Mouse (Mus musculus) cerebellum, postnatal 36 days (tissue): ENCODE results near the gene Bod1l.

Experiments
- DNase-seq, 2 experiments: peaks; one replicate each; pipeline ENCODE4 v3.0.0; 2021 to 2022; ENCODE audit warnings: mixed read lengths in 2 of 2

The Bod1l gene

DNA sequence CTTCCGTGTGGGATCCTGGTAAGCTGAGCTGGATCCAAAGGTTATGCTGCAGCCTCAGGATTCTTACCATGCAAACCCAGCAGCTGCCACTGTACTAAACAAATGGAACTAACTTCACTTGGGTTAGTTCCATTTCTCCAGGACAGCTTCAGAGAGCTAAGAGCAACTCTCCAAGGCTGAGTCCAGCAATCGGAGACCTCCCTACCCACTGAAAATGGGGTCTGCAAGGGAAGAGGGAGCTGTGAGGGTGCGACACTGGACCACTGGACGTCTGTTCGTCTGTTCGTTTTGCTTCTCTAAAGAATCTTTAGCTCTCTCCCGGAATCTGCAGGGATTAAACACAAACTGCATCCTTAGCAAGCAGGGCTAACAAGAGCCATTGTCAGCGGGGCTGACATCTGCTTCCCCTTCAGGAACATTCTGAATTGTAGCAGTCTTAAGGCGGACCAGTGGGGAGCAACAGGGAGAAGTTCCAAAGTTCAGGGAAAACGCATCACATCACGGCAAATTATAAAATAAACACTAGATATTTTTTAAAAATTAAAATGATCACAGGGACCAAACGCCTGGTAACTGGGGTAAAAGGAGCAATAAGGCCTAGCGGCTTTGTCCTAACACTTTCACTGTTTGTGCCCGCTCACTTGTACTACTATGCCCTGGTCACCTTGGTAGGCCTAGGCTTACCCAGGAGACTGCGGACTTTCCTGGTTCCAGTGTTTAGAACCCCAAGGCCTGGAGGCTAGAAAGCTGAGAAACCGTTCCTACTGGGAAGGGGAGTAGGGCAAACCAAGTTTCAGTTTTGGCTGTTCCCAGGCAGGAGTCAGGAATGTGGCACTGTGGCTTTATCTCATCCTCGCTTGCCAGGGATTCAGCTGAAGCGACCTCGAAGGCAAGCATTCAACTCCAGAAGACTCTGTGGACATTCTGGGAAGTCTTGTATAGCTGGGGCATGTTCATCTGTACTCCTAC lies 85.2 kb downstream of the Bod1l start:
- DNase-seq, result no peak

- DNase-seq, result no peak
Measured at GRCm38 (mm10) chr5:41757338-41757737, 86.8 kb downstream of the Bod1l start.

GRCm38 (mm10) chr5:41756396-41756795 lies 87.7 kb downstream of the Bod1l start:
- no peak for DNase-seq

DNA sequence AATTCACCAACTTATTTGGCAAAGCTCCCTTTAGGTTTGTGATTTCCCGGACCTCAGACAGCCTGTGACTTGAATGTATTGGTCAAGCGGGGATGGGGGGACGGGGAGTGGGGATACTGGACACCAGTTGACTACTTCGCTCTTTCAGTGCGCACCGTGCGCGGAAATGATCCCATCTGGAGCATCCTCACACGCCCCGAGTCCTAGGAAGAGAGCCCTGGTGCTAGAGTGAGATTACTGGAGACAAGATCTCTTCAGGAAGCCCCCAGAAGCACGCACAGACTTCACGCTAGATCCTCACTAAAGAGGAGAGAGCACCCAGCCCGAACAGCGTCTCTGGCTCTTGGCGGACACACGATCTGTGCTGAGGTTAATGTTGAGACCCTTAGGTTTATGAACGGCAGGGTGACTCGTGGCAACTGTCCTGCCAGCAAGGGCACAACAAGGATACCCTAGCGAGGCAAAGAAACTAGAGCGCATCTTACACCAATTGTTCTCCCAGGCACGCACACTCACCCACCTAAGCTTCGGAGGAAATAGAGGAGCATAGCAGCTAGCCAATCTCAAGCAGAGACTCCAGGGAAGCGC lies 88.6 kb downstream of the Bod1l start:
- DNase-seq, result no peak

GRCm38 (mm10) chr5:41754836-41755235 lies 89.3 kb downstream of the Bod1l start:
- no peak for DNase-seq

- DNase-seq, result no peak
Measured at GRCm38 (mm10) chr5:41754226-41754775, 89.8 kb downstream of the Bod1l start.

DNA sequence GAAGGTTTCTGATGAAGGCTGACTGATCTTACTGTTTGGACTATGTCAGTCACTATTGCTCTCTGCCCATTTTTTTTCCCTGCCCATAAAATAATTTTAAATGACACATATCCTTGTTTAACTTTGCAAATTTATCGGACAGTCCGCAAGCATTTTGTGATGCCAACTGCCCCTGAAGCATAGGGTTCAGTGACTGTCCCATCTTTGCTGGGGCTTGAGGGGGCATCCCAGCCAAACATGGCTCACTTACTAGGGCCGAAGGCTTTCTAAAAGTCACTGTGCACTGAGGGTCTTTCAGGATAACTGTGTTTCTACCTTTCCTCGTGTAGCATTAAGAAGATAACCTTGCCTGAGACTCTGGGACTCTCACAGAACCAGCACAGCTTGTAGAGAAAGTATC lies 91.4 kb downstream of the Bod1l start:
- no peak for DNase-seq

DNA sequence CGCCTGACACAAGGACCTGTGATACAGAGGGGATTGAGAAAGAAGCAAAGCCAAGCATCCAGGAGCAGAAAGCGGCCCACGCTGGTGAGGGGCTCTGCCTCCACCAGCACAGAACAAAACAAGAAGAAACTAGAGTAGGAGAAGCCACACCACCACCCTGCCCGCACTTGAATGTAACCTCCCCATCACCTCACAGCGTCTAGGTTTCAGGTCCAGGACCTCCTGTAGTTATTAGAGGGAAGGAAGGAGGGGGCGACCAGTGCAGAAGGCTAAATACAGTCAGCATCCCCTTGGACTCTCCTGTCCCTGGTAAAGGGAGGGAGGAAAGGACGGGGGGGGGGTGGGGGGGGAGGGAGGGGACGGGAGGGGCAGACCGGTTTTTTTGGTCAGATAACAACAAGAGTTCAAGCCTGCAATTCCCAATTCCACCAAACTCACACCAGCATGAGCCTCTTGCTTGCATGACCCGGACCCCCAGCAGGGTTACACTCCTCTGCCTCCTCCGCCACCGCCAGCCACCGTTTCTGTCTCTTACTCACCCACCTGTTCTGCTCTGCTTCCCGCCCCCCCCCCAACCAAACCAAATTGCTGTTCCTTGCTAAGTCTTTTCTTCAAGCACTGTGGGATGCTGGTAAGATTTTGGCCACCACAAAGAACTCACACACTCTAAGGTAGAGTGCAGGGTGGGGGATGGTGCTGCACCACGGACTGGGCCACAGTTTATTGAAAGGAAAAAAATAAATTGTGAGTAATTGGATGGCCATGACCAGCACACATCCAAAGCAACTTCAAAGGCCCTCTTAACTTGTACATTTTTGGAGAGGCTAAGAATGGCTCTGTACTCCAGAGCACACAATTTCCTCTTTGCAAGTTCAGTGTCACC lies 99.0 kb downstream of the Bod1l start:
- DNase-seq, result no peak

DNA sequence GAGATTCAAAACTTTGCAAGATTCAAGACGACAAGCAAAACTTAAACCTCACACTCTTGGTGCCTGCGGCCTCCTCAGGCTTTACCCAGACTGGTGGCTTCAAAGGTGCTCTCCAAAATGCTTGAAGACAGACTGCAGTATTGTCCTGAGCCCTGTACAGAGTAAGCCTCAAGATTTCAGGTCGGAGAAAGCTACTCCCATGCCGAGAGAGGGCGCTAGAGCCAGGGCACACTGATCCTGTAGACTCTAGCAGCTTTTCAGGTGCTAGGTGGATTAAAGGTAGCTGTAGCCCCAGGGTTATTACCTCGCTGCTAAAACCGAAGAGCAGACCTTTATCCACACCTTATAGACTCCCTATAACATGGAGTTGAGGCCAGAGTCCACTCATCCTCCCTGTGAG lies 99.9 kb downstream of the Bod1l start:
- DNase-seq, result no peak

GRCm38 (mm10) chr5:41738817-41739216 lies 105.3 kb downstream of the Bod1l start:
- no peak for DNase-seq
